Mouse (Mus musculus): ENCODE measurements at regions not wholly inside any gene's neighbourhood (a gene's known extent, or its start where the extent isn't known, plus 50 kb on each side); places are given as distances from the start of the nearest gene placed in this dataset.

DNA sequence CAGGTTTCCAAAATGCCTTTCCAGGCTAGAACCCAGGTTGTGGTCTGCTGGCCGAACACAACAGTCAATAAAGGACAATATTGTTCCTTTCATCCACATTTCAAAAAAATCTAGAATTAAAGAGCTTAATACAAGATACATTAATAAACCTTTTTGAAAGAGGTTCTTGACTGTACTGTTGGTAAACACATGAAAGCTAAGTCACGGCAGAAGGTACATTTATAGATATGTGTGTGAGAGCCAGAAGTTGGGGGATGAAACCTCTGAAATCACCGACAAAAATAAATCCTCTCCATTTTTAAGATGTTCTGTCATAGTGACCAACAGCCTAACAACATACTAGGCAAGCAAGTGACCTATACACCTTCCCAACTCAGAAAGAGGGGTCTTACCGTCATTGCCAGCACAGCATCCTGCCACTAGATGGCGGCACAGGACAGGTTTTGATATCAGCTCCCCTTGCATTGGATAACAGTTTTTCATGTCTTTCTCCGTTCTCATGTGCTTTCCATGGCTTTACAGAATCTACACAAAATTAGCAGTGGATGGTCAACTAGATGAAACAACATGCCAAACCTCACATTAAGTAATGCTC is 131.1 kb upstream of the Rapgef5 start:
- ATAC-seq, result peak; percentile 88
- no peaks in the 10 kb centered on the region for H3K9me3 ChIP-seq
- H3K27ac ChIP-seq, result no peak overlapping the region
- H3K36me3 ChIP-seq, result no peaks in the 10 kb centered on the region
- WGBS, result 13% methylated on average over 6 of the region's 6 CpGs
- H3K4me3 ChIP-seq (replicated peaks), result no peak overlapping the region
- 0 out of 2 replicates have a peak overlapping the region, but pooled peaks have one; percentile 26 for H3K4me2 ChIP-seq (replicated peaks)
- no peak overlapping the region for H3K9ac ChIP-seq
- no peaks in the 10 kb centered on the region for H3K4me1 ChIP-seq (replicated peaks)
- no peaks in the 10 kb centered on the region for H3K27me3 ChIP-seq (replicated peaks)

GRCm38 (mm10) chr12:117385697-117386096 is 130.6 kb upstream of the Rapgef5 start:
- H3K27me3 ChIP-seq (replicated peaks), result no peaks in the 10 kb centered on the region
- 92% methylated on average over 1 of the region's 1 CpGs for WGBS
- H3K36me3 ChIP-seq, result no peaks in the 10 kb centered on the region
- H3K4me1 ChIP-seq (replicated peaks), result no peaks in the 10 kb centered on the region
- no peak overlapping the region for H3K4me2 ChIP-seq (replicated peaks)
- no peak overlapping the region for H3K4me3 ChIP-seq (replicated peaks)
- H3K9ac ChIP-seq, result no peak overlapping the region
- no peak overlapping the region for H3K27ac ChIP-seq
- no peak for ATAC-seq
- H3K9me3 ChIP-seq, result no peaks in the 10 kb centered on the region

DNA sequence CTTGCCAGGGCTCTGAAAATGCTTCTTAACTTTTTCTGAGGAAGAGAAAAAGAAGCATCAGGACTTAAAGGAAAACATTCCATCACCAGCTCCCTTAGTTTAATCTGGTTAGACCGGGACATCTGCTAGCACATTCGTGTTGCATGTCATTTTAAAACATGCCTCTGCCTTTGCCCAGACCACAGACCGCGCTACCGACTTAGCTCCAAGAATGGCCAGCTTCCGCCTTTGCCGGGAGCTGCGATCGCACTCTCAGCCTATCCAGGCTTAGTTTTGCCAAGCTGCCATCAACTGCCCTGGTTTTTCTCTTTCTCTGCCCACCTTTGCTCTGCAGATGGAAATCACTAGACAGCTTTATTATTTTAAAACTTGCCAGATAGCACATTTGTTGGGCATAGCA is 129.3 kb upstream of the Rapgef5 start:
- Histone ChIP-seq H3K27ac (no peak overlapping the region), H3K4me3 (replicated peaks) (no peak overlapping the region), H3K9me3 (no peaks in the 10 kb centered on the region), H3K9ac (no peak overlapping the region), H3K27me3 (replicated peaks) (no peaks in the 10 kb centered on the region), H3K4me2 (replicated peaks) (no peak overlapping the region), H3K36me3 (no peaks in the 10 kb centered on the region), H3K4me1 (replicated peaks) (no peaks in the 10 kb centered on the region)
- 66% methylated on average over 9 of the region's 9 CpGs for WGBS
- no peak for ATAC-seq

DNA sequence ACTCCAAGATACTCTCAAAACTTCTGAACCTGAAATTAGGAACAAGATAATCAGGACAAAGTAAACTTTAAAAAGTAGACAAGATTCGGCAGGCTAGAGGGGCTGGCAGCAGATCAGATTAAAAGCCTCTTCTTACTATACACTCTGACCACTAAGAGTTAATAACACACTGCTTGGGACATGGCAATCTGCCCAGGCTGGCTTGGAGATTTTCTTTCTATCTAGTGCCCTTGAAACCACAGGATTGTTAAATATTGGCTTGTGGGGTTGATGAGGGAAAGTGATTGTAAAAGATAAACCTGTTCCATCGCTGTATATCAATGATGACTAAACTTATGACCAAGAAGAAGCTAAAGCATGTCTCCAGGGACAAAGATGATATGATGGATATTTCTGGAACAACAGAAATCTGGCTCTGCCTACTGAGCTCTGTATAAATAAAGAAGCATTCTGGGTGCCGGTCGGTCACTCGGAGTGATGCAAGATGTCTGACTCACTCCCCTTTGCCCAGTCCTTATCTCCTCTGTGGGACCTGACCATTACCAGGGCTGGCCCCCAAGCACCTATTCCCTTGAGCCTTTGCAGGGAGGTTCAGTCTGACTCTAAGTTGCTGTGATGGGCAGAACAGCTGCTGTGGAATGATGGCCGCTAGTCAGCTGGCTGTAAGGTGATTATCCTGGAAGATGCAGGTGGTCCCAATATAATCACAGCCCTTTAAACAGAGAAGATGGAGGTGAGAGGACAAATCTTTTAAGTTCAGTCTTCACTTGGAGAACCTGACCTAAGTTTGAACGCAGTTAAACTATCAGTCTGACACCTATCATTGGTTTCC is 126.5 kb upstream of the Rapgef5 start:
- no peak overlapping the region for H3K4me3 ChIP-seq (replicated peaks)
- H3K27ac ChIP-seq, result no peak overlapping the region
- no peak for ATAC-seq
- no peaks in the 10 kb centered on the region for H3K4me1 ChIP-seq (replicated peaks)
- no peaks in the 10 kb centered on the region for H3K9me3 ChIP-seq
- WGBS, result 53% methylated on average over 7 of the region's 7 CpGs
- no peaks in the 10 kb centered on the region for H3K27me3 ChIP-seq (replicated peaks)
- no peaks in the 10 kb centered on the region for H3K36me3 ChIP-seq
- H3K4me2 ChIP-seq (replicated peaks), result no peak overlapping the region
- no peak overlapping the region for H3K9ac ChIP-seq

- Histone ChIP-seq H3K4me1 (replicated peaks) (no peaks in the 10 kb centered on the region), H3K27ac (no peak overlapping the region), H3K27me3 (replicated peaks) (no peaks in the 10 kb centered on the region), H3K9me3 (no peaks in the 10 kb centered on the region), H3K36me3 (no peaks in the 10 kb centered on the region), H3K4me2 (replicated peaks) (no peak overlapping the region), H3K9ac (no peak overlapping the region), H3K4me3 (replicated peaks) (no peak overlapping the region)
- 95% methylated on average over 3 of the region's 3 CpGs for WGBS
- ATAC-seq, result no peak
Observed at GRCm38 (mm10) chr12:117397512-117397911, 118.8 kb upstream of the Rapgef5 start.

DNA sequence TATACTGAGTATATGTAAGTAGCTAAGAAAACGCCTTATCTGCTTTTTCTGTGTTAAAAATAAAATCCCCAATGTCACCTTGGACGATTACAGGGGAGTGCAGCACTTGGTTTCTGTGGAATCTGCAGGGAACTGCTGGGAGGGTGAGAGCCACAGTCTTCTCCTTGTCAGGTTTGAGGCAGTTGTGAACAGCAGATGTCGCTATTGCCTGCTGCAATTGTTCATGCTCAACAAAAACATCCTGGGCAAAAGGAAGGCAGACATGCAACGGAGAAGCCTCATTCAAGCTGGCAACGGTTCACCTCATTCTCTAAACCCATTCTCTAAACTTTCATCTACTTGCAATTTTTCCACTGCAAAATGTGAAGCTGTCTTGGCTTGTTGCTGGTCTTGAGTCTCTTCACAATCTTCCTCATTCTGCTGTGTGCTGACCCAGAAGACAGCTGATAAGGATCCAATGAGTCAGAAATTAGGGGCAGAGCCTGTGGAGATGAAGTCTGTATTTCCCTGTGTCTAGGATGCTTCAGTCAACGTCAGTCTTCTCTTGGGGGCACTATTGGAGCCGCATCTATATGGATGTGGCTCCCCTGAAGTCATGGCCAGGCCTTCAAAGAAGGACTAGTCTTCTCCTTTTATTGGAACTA is 112.6 kb upstream of the Rapgef5 start:
- Histone ChIP-seq H3K27ac (no peak overlapping the region), H3K4me2 (replicated peaks) (no peak overlapping the region), H3K27me3 (replicated peaks) (no peaks in the 10 kb centered on the region), H3K9me3 (no peaks in the 10 kb centered on the region), H3K36me3 (no peaks in the 10 kb centered on the region), H3K9ac (no peak overlapping the region), H3K4me1 (replicated peaks) (no peaks in the 10 kb centered on the region), H3K4me3 (replicated peaks) (no peak overlapping the region)
- ATAC-seq, result peak; percentile 63; the same call in 1 of the 2 replicates
- WGBS, result 13% methylated on average over 7 of the region's 7 CpGs

GRCm38 (mm10) chr12:117404157-117404752 is 112.0 kb upstream of the Rapgef5 start:
- Histone ChIP-seq H3K9ac (no peak overlapping the region), H3K4me3 (replicated peaks) (no peak overlapping the region), H3K27ac (no peak overlapping the region), H3K36me3 (no peaks in the 10 kb centered on the region), H3K4me2 (replicated peaks) (no peak overlapping the region), H3K27me3 (replicated peaks) (no peaks in the 10 kb centered on the region), H3K4me1 (replicated peaks) (no peaks in the 10 kb centered on the region), H3K9me3 (no peaks in the 10 kb centered on the region)
- 36% methylated on average over 5 of the region's 5 CpGs for WGBS
- no peak; the same call in 1 of the 2 replicates for ATAC-seq

GRCm38 (mm10) chr12:117406832-117407231 is 109.4 kb upstream of the Rapgef5 start:
- H3K36me3 ChIP-seq, result no peaks in the 10 kb centered on the region
- H3K27me3 ChIP-seq (replicated peaks), result no peaks in the 10 kb centered on the region
- no peaks in the 10 kb centered on the region for H3K4me1 ChIP-seq (replicated peaks)
- H3K4me2 ChIP-seq (replicated peaks), result no peak overlapping the region
- no peak overlapping the region for H3K9ac ChIP-seq
- H3K9me3 ChIP-seq, result no peaks in the 10 kb centered on the region
- no peak overlapping the region for H3K27ac ChIP-seq
- no peak for ATAC-seq
- WGBS, result 83% methylated on average over 9 of the region's 9 CpGs
- H3K4me3 ChIP-seq (replicated peaks), result no peak overlapping the region

GRCm38 (mm10) chr12:117410604-117411003 is 105.7 kb upstream of the Rapgef5 start:
- H3K4me1 ChIP-seq (replicated peaks), result no peaks in the 10 kb centered on the region
- 48% methylated on average over 1 of the region's 1 CpGs for WGBS
- no peaks in the 10 kb centered on the region for H3K9me3 ChIP-seq
- H3K4me2 ChIP-seq (replicated peaks), result no peak overlapping the region
- no peak overlapping the region for H3K27ac ChIP-seq
- no peaks in the 10 kb centered on the region for H3K27me3 ChIP-seq (replicated peaks)
- no peak overlapping the region for H3K4me3 ChIP-seq (replicated peaks)
- H3K9ac ChIP-seq, result no peak overlapping the region
- ATAC-seq, result no peak
- H3K36me3 ChIP-seq, result no peaks in the 10 kb centered on the region

DNA sequence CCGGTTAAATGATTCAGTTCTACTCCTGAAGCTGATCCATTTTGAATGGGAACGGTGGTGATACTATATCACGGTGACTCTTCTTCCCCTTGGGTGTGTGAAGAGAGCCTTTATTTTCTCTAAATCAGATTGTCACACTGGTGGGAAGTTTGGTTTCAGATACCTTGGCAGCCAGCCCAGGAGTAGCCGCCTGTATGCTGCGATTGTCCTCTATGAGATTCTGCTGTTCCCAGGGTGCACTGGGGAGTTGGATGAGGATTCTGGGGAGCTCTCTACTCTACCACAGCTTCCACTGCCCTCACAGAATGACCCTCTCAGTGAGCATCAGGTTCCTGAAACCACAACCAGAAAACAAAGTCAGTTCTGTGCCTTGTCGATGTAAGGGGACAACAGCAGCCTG is 104.0 kb upstream of the Rapgef5 start:
- Histone ChIP-seq H3K9ac (no peak overlapping the region), H3K27ac (no peak overlapping the region), H3K4me2 (replicated peaks) (no peak overlapping the region), H3K4me3 (replicated peaks) (no peak overlapping the region), H3K9me3 (no peaks in the 10 kb centered on the region), H3K36me3 (no peaks in the 10 kb centered on the region), H3K27me3 (replicated peaks) (no peaks in the 10 kb centered on the region), H3K4me1 (replicated peaks) (no peaks in the 10 kb centered on the region)
- no peak for ATAC-seq
- 66% methylated on average over 6 of the region's 6 CpGs for WGBS

- H3K9ac ChIP-seq, result no peak overlapping the region
Observed at GRCm38 (mm10) chr12:117412779-117413505, 103.3 kb upstream of the Rapgef5 start.

GRCm38 (mm10) chr12:117414020-117414419 is 102.3 kb upstream of the Rapgef5 start:
- H3K9ac ChIP-seq, result no peak overlapping the region
- H3K27ac ChIP-seq, result no peak overlapping the region
- WGBS, result 74% methylated on average over 2 of the region's 2 CpGs
- no peak overlapping the region for H3K4me2 ChIP-seq (replicated peaks)
- H3K36me3 ChIP-seq, result no peaks in the 10 kb centered on the region
- no peaks in the 10 kb centered on the region for H3K4me1 ChIP-seq (replicated peaks)
- peak; percentile 75 for ATAC-seq
- H3K9me3 ChIP-seq, result no peaks in the 10 kb centered on the region
- H3K4me3 ChIP-seq (replicated peaks), result no peak overlapping the region
- no peaks in the 10 kb centered on the region for H3K27me3 ChIP-seq (replicated peaks)

More at GRCm38 (mm10) chr12:117412779-117413505, 103.3 kb upstream of the Rapgef5 start:
- ATAC-seq, result no peak
- no peaks in the 10 kb centered on the region for H3K4me1 ChIP-seq (replicated peaks)
- H3K4me2 ChIP-seq (replicated peaks), result no peak overlapping the region
- no peaks in the 10 kb centered on the region for H3K9me3 ChIP-seq
- no peaks in the 10 kb centered on the region for H3K36me3 ChIP-seq
- no peak overlapping the region for H3K27ac ChIP-seq
- H3K4me3 ChIP-seq (replicated peaks), result no peak overlapping the region
- WGBS, result 55% methylated on average over 2 of the region's 2 CpGs
- no peaks in the 10 kb centered on the region for H3K27me3 ChIP-seq (replicated peaks)
